Mouse (Mus musculus) G1E (cell line): Measurements from ENCODE around the gene 1810009A15Rik.

Source experiments
- CTCF ChIP-seq: IDR thresholded peaks from 2 replicates; pipeline ENCODE4 v1.5.1; 2012; ENCODE audit warnings: low read depth, low read length, inconsistent platforms, mixed read lengths
- GATA2 ChIP-seq: IDR thresholded peaks from 2 replicates; pipeline ENCODE4 v1.6.1; 2012; ENCODE audit warnings: low read depth, low read length, inconsistent platforms, borderline replicate concordance

DNA sequence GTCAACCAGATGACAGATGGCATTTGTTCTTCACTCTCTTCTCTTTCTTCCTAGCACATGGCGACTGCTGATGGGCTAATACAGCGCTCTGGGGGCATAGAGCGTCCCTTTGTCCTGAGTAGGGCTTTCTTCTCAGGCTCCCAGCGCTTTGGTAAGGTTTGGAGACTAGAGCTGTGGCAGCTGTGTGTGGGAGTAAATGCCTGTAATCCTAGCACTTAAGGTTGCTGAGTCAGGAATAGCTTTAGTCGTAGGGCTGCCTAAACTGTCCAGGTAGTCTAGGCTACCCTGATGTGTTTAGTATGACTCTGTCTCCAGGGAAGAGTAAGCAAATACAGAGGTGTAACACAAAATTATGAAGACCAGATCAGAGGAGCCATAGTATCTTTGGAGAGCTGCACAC is 23.2 kb downstream of the 1810009A15Rik start:
- TF ChIP-seq CTCF (no peak), GATA2 (no peak)
